Mouse (Mus musculus) limb, embryonic 15.5 days (tissue): ENCODE measurements around the gene Jmjd1c. TPM values are rescaled to one million over a fixed set of nuclear protein-coding genes. Genes with fewer than 3 reads are reported as not detected.

ENCODE experiments used
- ATAC-seq: fragments of 200-750 bp; cut with Nextera tagmentation; 2 replicates; pipeline ENCODE4 v1.8.0; 2017; ENCODE audit warnings: low read depth, moderate TSS enrichment; ENCODE audit not compliant: insufficient number of reproducible peaks, low FRiP score, low TSS enrichment
- H3K27ac ChIP-seq: fragments of 300-500 bp; sonication (generic); 2 replicates; pipeline ENCODE4 v1.5.1; 2015; ENCODE audit warnings: moderate library complexity, mild to moderate bottlenecking, inconsistent platforms
- H3K27me3 ChIP-seq: fragments of 300-500 bp; sonication (generic); 2 replicates; pipeline ENCODE4 v1.6.1; 2015; ENCODE audit warnings: inconsistent platforms
- H3K36me3 ChIP-seq: fragments of 300-500 bp; sonication (generic); 2 replicates; pipeline ENCODE4 v1.6.1; 2015; ENCODE audit warnings: inconsistent platforms
- H3K4me1 ChIP-seq: fragments of 300-500 bp; sonication (generic); 2 replicates; pipeline ENCODE4 v1.6.1; 2015; ENCODE audit warnings: inconsistent platforms
- H3K4me2 ChIP-seq: fragments of 300-500 bp; sonication (generic); 2 replicates; pipeline ENCODE4 v1.6.1; 2015; ENCODE audit warnings: mild to moderate bottlenecking, inconsistent platforms
- H3K4me3 ChIP-seq: fragments of 300-500 bp; sonication (generic); 2 replicates; pipeline ENCODE4 v1.5.1; 2015; ENCODE audit warnings: mild to moderate bottlenecking, inconsistent platforms
- H3K9ac ChIP-seq: fragments of 300-500 bp; sonication (generic); 2 replicates; pipeline ENCODE4 v1.6.1; 2015; ENCODE audit warnings: inconsistent platforms
- H3K9me3 ChIP-seq: fragments of 300-500 bp; sonication (generic); 2 replicates; pipeline ENCODE4 v1.6.1; 2016; ENCODE audit warnings: inconsistent platforms
- WGBS: fragments of 180-500 bp; shearing (Covaris S2); methylation state at CpG from one replicate; pipeline ENCODE4 v1.1.7; 2015; 5-methylcytosine and 5-hydroxymethylcytosine counted together
- polyA plus RNA-seq: library from polyadenylated mRNA; unstranded; fragments of >200 nt; fragmentation: Nextera tagmentation; extraction: Ambion mirVana; gene quantifications from 2 replicates; pipeline ENCODE4 v1.2.1, GENCODE M21; 2015

Jmjd1c gene
- 41.8 and 46.5 TPM in 2 replicates for polyA plus RNA-seq

DNA sequence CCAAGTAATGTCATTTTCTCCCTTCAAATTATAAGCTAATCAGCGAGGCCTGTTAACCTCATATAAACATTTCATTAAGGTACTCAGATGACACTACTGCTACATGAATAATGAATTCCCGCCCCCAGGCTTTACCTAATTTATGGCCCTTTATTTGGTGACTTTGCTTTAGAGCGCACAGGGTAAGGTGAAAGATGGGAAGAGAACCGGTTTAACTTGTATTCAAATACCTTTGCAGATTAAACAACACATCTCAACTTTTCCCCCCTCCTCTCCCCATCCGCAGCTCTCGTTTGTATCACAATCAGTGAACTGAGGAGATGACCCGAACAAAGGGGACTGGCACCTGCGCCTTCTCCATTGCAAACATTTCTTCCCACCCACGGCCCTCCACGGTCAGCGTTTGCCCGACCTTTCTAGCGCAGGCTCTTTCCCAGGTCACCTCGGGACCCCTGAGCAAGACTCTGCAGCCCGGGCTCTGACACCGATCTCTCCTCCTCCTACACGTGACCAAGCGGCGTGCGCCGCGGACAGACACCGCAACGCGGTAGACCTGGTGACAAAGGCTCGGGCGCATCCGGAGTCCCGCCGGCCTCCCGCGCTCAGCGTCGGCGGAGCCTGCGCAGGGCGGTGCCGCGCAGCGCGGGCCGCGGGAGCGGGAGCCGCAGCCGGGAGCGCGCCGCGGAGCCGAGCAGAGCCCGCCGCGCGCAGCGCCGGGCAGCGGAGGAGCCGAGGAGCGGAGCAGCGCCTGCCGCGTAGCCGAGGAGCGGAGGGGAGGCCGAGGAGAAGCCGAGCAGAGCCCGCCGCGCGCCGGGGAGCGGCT lies at the start of gene Jmjd1c:
TSS of gene Jmjd1c (plus strand) at position 328 of the 823 bp plus-strand sequence.
- Histone ChIP-seq H3K4me2 (peak within 1 kb of the TSS; percentile 67), H3K9me3 (no peaks in the 10 kb centered on the region), H3K27ac (peak within 1 kb of the TSS; percentile 98), H3K27me3 (no peaks in the 10 kb centered on the region), H3K36me3 (0 out of 2 replicates have a peak, but pooled peaks cover 2% of the 10 kb centered on the region), H3K4me1 (peaks cover 28% of the 10 kb centered on the region), H3K4me3 (peak within 1 kb of the TSS; percentile 89), H3K9ac (peak within 1 kb of the TSS; percentile 98)
- peak; percentile 84 for ATAC-seq
- WGBS: 1% methylated on average over 66 of the region's 73 CpGs

DNA sequence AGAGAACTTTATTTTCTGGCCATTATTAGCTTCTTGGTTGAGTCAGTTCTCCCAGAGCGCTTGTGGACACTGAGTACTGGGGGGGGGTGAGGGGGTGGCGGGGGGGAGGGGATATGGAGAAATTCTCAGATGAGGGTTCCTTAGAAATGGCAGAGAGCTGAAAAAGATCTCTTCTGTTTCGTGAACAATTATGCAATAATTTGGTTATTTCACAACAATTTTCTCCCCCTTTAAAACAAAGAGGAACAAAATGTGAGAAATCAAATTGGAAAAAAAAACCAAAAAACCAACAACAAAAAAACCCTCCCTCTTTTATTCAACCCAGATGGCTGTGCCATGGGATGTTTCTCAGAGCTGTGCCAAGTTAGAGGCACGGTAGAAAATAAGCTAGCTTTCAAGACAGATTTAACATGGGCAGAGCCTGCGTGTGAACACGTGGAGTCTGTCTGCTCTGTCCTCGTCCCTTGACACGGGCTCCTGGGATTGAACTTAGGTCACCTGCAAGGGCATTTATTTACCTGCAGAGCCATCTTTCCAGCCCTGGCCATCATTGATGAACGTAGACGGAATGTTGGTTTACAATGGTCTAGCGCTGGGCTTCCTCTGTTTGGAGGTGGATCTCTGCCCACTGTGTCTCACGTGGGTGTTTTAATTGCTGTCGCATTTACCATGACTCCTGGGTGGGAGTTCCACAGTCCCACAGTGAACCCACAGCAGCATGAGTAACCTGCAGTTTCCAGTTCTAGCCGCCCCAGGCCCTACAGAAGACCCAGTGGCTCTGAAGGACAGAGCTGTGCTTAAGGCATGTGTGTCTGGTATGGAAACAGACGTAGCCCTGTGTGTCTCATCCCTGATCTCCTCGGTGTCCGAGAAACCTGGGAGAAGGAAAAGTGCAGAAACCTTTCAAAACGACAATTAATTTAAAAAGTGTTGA lies 47.9 kb upstream of the Jmjd1c start:
- Histone ChIP-seq H3K27me3 (no peaks in the 10 kb centered on the region), H3K27ac (peak overlapping the region; percentile 23; the same call in 1 of the 2 replicates), H3K36me3 (no peaks in the 10 kb centered on the region), H3K9me3 (no peaks in the 10 kb centered on the region), H3K9ac (no peak overlapping the region), H3K4me2 (no peak overlapping the region), H3K4me3 (no peak overlapping the region), H3K4me1 (peaks cover 30% of the 10 kb centered on the region)
- no peak for ATAC-seq
- 57% methylated on average over 18 of the region's 18 CpGs for WGBS

- H3K4me3 ChIP-seq: no peak overlapping the region
- H3K4me1 ChIP-seq: peaks cover 37% of the 10 kb centered on the region
- no peak overlapping the region for H3K9ac ChIP-seq
- no peak overlapping the region for H3K4me2 ChIP-seq
- no peak for ATAC-seq
- H3K27ac ChIP-seq: no peak overlapping the region
- no peaks in the 10 kb centered on the region for H3K36me3 ChIP-seq
- no peaks in the 10 kb centered on the region for H3K27me3 ChIP-seq
- WGBS: 88% methylated on average over 13 of the region's 13 CpGs
- no peaks in the 10 kb centered on the region for H3K9me3 ChIP-seq
Observed at GRCm38 (mm10) chr10:67048871-67049615, 46.9 kb upstream of the Jmjd1c start.

DNA sequence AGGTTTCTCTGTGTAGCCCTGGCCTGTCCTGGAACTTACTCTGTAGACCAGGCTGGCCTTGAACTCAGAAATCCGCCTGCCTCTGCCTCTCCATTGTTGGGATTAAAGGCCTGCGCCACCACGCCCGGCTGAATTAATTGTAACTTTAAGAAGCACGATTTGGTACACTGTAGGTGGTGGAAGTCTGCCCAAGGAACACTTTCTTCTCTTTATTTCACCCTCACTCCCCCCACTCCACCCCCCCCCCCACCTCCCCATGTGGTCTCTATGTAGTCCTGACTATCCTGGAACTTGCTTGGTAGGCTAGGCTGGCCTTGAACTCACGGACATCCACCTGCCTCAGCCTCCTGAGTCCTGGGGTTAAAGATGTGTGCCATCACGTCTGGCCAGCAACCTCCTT lies 46.3 kb upstream of the Jmjd1c start:
- WGBS: 90% methylated on average over 7 of the region's 7 CpGs
- H3K36me3 ChIP-seq: no peaks in the 10 kb centered on the region
- no peak overlapping the region for H3K27ac ChIP-seq
- no peaks in the 10 kb centered on the region for H3K27me3 ChIP-seq
- no peak overlapping the region for H3K4me3 ChIP-seq
- no peak for ATAC-seq
- no peaks in the 10 kb centered on the region for H3K9me3 ChIP-seq
- H3K9ac ChIP-seq: no peak overlapping the region
- no peak overlapping the region for H3K4me2 ChIP-seq
- H3K4me1 ChIP-seq: peaks cover 37% of the 10 kb centered on the region

DNA sequence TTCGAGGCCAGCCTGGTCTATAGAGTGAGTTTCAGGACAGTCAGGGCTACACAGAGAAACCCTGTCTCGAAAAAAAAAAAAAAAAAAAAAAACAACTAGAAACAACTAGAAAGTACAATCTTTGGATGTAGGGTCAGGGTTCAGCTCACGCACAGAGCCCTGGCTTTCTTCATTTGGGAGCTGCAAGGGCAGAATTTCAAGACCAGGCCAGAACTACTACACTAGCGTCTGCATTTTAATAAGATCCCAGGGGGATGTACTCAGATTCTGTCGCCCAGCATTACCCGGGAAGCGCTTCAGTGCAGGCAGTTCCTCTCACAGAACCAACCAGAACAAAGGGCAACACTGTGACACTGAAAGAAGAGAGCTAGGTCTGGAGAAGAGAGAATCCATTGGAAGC lies 45.2 kb upstream of the Jmjd1c start:
- ATAC-seq: no peak
- Histone ChIP-seq H3K4me1 (peaks cover 36% of the 10 kb centered on the region), H3K36me3 (no peaks in the 10 kb centered on the region)

DNA sequence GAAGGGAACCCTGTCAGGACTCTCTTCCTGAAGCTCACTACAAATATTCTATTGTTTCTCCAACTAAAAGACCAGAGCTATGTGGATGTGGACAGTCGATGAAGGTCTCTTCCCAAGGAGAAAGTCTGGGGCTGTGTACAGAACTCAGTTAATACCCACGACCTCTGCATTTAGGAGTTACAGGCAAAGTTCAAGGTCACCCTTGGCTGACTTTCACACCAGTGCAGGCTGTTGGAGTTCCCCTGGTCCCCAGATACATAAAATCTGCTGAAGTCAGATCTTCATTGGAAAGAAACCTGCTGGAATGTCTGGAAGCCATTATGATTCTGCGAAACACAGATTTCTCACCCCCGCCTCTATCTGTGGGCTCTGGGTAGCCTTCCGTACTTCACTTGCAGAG lies 44.5 kb upstream of the Jmjd1c start:
- Histone ChIP-seq H3K4me2 (no peak overlapping the region), H3K9me3 (no peaks in the 10 kb centered on the region), H3K27ac (no peak overlapping the region), H3K4me1 (peaks cover 40% of the 10 kb centered on the region), H3K4me3 (no peak overlapping the region), H3K9ac (no peak overlapping the region), H3K36me3 (no peaks in the 10 kb centered on the region), H3K27me3 (no peaks in the 10 kb centered on the region)
- no peak for ATAC-seq
- WGBS: 46% methylated on average over 5 of the region's 5 CpGs

More for the DNA sequence above, 45.2 kb upstream of the Jmjd1c start:
- Histone ChIP-seq H3K27me3 (no peaks in the 10 kb centered on the region), H3K27ac (no peak overlapping the region), H3K4me2 (no peak overlapping the region), H3K9ac (no peak overlapping the region), H3K4me3 (no peak overlapping the region), H3K9me3 (no peaks in the 10 kb centered on the region)
- WGBS: 60% methylated on average over 7 of the region's 7 CpGs

GRCm38 (mm10) chr10:67052429-67052828 lies 43.5 kb upstream of the Jmjd1c start:
- ATAC-seq: no peak
- no peak overlapping the region for H3K4me3 ChIP-seq
- H3K4me1 ChIP-seq: peaks cover 45% of the 10 kb centered on the region
- H3K27me3 ChIP-seq: no peaks in the 10 kb centered on the region
- H3K9ac ChIP-seq: no peak overlapping the region
- peak overlapping the region; percentile 35; the same call in 1 of the 2 replicates for H3K27ac ChIP-seq
- WGBS: 54% methylated on average over 9 of the region's 9 CpGs
- no peak overlapping the region for H3K4me2 ChIP-seq
- H3K36me3 ChIP-seq: no peaks in the 10 kb centered on the region
- H3K9me3 ChIP-seq: no peaks in the 10 kb centered on the region

GRCm38 (mm10) chr10:67053475-67053874 lies 42.5 kb upstream of the Jmjd1c start:
- Histone ChIP-seq H3K27ac (0 out of 2 replicates have a peak overlapping the region, but pooled peaks have one; percentile 35), H3K9ac (no peak overlapping the region), H3K4me2 (no peak overlapping the region)

GRCm38 (mm10) chr10:67055867-67056856 lies 39.8 kb upstream of the Jmjd1c start:
- Histone ChIP-seq H3K4me3 (no peak overlapping the region), H3K27ac (peak overlapping the region; percentile 62), H3K9me3 (no peaks in the 10 kb centered on the region), H3K9ac (no peak overlapping the region), H3K4me1 (peaks cover 55% of the 10 kb centered on the region), H3K4me2 (0 out of 2 replicates have a peak overlapping the region, but pooled peaks have one; percentile 10), H3K27me3 (no peaks in the 10 kb centered on the region), H3K36me3 (no peaks in the 10 kb centered on the region)
- no peak for ATAC-seq
- 29% methylated on average over 17 of the region's 17 CpGs for WGBS

More at GRCm38 (mm10) chr10:67053475-67053874, 42.5 kb upstream of the Jmjd1c start:
- Histone ChIP-seq H3K36me3 (no peaks in the 10 kb centered on the region), H3K9me3 (no peaks in the 10 kb centered on the region), H3K4me1 (peaks cover 48% of the 10 kb centered on the region), H3K27me3 (no peaks in the 10 kb centered on the region), H3K4me3 (no peak overlapping the region)
- 24% methylated on average over 9 of the region's 9 CpGs for WGBS
- 0 out of 2 replicates have a peak, but pooled peaks have one; percentile 49 for ATAC-seq

DNA sequence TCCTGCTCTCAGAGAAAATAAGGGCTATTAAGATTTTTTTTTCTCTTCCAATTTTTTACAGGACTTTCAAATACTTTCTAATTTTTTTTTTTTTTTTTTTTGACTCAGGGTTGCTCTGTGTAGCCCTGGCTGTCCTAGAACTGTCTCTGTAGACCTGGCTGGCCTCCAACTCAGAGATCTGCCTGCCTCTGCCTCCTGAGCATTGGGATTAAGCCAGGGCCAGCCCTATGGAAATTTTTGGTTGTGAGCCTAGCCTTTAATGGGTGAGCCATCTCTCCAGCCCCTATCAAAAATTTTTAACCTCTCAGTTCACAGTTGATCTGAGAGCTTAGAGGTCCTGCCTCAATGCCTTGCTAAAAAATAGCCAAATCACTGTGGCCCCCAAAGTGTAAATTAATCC lies 38.7 kb upstream of the Jmjd1c start:
- H3K4me1 ChIP-seq: peaks cover 56% of the 10 kb centered on the region
- H3K27me3 ChIP-seq: no peaks in the 10 kb centered on the region
- no peak overlapping the region for H3K27ac ChIP-seq
- H3K9ac ChIP-seq: no peak overlapping the region
- no peak overlapping the region for H3K4me3 ChIP-seq
- no peaks in the 10 kb centered on the region for H3K9me3 ChIP-seq
- ATAC-seq: no peak
- H3K4me2 ChIP-seq: no peak overlapping the region
- H3K36me3 ChIP-seq: no peaks in the 10 kb centered on the region
